Mouse (Mus musculus): ENCODE results near the gene Slc5a8.

The Slc5a8 gene

DNA sequence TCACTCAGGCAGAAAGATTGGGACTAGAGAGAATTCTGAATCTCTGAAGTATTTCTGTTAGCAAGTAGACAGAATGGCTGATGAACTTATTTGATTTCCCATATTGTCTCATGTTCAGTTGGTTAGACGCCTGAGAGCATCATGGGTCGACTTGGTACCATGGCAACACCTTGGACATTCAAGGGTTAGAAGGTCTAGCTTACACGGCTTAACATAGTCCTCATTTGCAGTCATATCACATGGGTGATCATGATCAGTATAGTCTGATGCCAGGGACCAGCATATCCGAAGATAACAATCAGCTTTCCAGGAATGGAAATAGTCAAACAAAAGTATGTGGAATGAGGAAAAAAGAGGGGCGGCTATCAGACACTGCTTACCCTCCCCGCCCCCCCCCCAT, 93.1 kb downstream of the Slc5a8 start:
- no peak for DNase-seq (ENCODE audit: low read depth, low spot score)
